Mouse (Mus musculus) liver, adult 2 months (tissue): Measurements from ENCODE around the gene Ccdc61.

ENCODE experiments used
- CTCF ChIP-seq: fragments of 200-500 bp; IDR thresholded peaks from 2 replicates; pipeline ENCODE4 v1.5.1; 2011; ENCODE audit warnings: low read depth, low read length, control low read depth
- POLR2A ChIP-seq: fragments of 200-500 bp; IDR thresholded peaks from 2 replicates; pipeline ENCODE4 v1.6.1; 2011; ENCODE audit warnings: low read length, control low read depth; ENCODE audit not compliant: insufficient read depth; ENCODE audit errors: extremely low read depth

- TF ChIP-seq CTCF (no peak), POLR2A (no peak)
Observed at GRCm38 (mm10) chr7:18904971-18905370, 5.2 kb downstream of the Ccdc61 start.
